Mouse (Mus musculus) A20 (cell line): ENCODE results near the gene Nid2.
A peak's percentile ranks its signal among the peaks of the same experiment; 100 is the strongest.

Source experiments
- DNase-seq: peaks from one replicate; pipeline ENCODE4 v3.0.0-alpha.2; 2011; ENCODE audit warnings: low read depth, low spot score

Gene Nid2

GRCm38 (mm10) chr14:19785797-19786588, 34.9 kb downstream of the Nid2 start:
- no peak for DNase-seq

- DNase-seq, result no peak
Observed at GRCm38 (mm10) chr14:19788443-19788842, 37.4 kb downstream of the Nid2 start.

GRCm38 (mm10) chr14:19794881-19795280, 43.8 kb downstream of the Nid2 start:
- no peak for DNase-seq

- no peak for DNase-seq
Observed at GRCm38 (mm10) chr14:19796541-19797304, 45.7 kb downstream of the Nid2 start.

- no peak for DNase-seq
Observed at GRCm38 (mm10) chr14:19800485-19800884, 49.4 kb downstream of the Nid2 start.

GRCm38 (mm10) chr14:19801474-19802215, 50.6 kb downstream of the Nid2 start:
- DNase-seq, result no peak

GRCm38 (mm10) chr14:19803222-19803621, 52.2 kb downstream of the Nid2 start:
- DNase-seq, result no peak

GRCm38 (mm10) chr14:19803623-19804022, 52.6 kb downstream of the Nid2 start:
- no peak for DNase-seq

GRCm38 (mm10) chr14:19807339-19807738, 56.3 kb downstream of the Nid2 start:
- DNase-seq, result no peak

- DNase-seq, result no peak
Observed at GRCm38 (mm10) chr14:19807858-19808257, 56.8 kb downstream of the Nid2 start.

- DNase-seq, result no peak
Observed at GRCm38 (mm10) chr14:19809934-19810333, 58.9 kb downstream of the Nid2 start.

- no peak for DNase-seq
Observed at GRCm38 (mm10) chr14:19813061-19813460, 62.0 kb downstream of the Nid2 start.

GRCm38 (mm10) chr14:19817949-19818348, 66.9 kb downstream of the Nid2 start:
- DNase-seq, result peak; percentile 74

GRCm38 (mm10) chr14:19821686-19822085, 70.6 kb downstream of the Nid2 start:
- DNase-seq, result no peak

- peak; percentile 96 for DNase-seq
Observed at GRCm38 (mm10) chr14:19823321-19824142, 72.5 kb downstream of the Nid2 start, which contains the start of gene Rtraf. TSS of gene Rtraf (minus strand) at chr14:19823824.

- no peak for DNase-seq
Observed at GRCm38 (mm10) chr14:19825481-19825880, 74.4 kb downstream of the Nid2 start.

- no peak for DNase-seq
Observed at GRCm38 (mm10) chr14:19836289-19836688, 85.2 kb downstream of the Nid2 start.

GRCm38 (mm10) chr14:19839600-19840332, 88.7 kb downstream of the Nid2 start:
- peak; percentile 76 for DNase-seq

- no peak for DNase-seq
Observed at GRCm38 (mm10) chr14:19853471-19853870, 102.4 kb downstream of the Nid2 start.

GRCm38 (mm10) chr14:19858279-19858678, 107.2 kb downstream of the Nid2 start:
- no peak for DNase-seq
